Mouse (Mus musculus) Muller cell, postnatal 12 days (primary cell): ENCODE results near the gene Wdhd1.

ENCODE experiments used
- DNase-seq: peaks from one replicate; pipeline ENCODE4 v3.0.0-alpha.2; 2015; ENCODE audit errors: inconsistent ontology term

The Wdhd1 gene

GRCm38 (mm10) chr14:47222631-47223450, 53.8 kb downstream of the Wdhd1 start:
- no peak for DNase-seq

GRCm38 (mm10) chr14:47221567-47221966, 55.1 kb downstream of the Wdhd1 start:
- DNase-seq: no peak

GRCm38 (mm10) chr14:47220231-47221025, 56.2 kb downstream of the Wdhd1 start:
- DNase-seq: no peak

- DNase-seq: peak; percentile 84
These were observed 57.7 kb downstream of the Wdhd1 start for GRCm38 (mm10) chr14:47218766-47219606.

- DNase-seq: no peak
These were observed 60.1 kb downstream of the Wdhd1 start for GRCm38 (mm10) chr14:47216541-47216940.

GRCm38 (mm10) chr14:47214367-47214766, 62.3 kb downstream of the Wdhd1 start:
- no peak for DNase-seq

GRCm38 (mm10) chr14:47213305-47213704, 63.4 kb downstream of the Wdhd1 start:
- DNase-seq: no peak

- no peak for DNase-seq
These were observed 66.9 kb downstream of the Wdhd1 start for GRCm38 (mm10) chr14:47209669-47210164.

GRCm38 (mm10) chr14:47208564-47209493, 67.8 kb downstream of the Wdhd1 start:
- no peak for DNase-seq

GRCm38 (mm10) chr14:47206601-47207000, 70.1 kb downstream of the Wdhd1 start:
- DNase-seq: no peak

GRCm38 (mm10) chr14:47205270-47205972, 71.2 kb downstream of the Wdhd1 start:
- no peak for DNase-seq

- no peak for DNase-seq
These were observed 79.3 kb downstream of the Wdhd1 start for GRCm38 (mm10) chr14:47197340-47197739.

- no peak for DNase-seq
These were observed 79.9 kb downstream of the Wdhd1 start for GRCm38 (mm10) chr14:47196711-47197110.

GRCm38 (mm10) chr14:47194096-47194495, 82.6 kb downstream of the Wdhd1 start:
- DNase-seq: no peak

- DNase-seq: no peak
These were observed 83.2 kb downstream of the Wdhd1 start for GRCm38 (mm10) chr14:47193506-47193905.

GRCm38 (mm10) chr14:47191861-47192260, 84.8 kb downstream of the Wdhd1 start:
- DNase-seq: no peak
